Mouse (Mus musculus): ENCODE results near the gene Vmp1.

Vmp1 gene

GRCm38 (mm10) chr11:86604732-86605520 lies 78.7 kb downstream of the Vmp1 start:
- in situ Hi-C loops (cut with MboI, MseI), result no loop called here

GRCm38 (mm10) chr11:86604289-86604688 lies 79.3 kb downstream of the Vmp1 start:
- in situ Hi-C loops (cut with MboI, MseI), result no loop called here

- in situ Hi-C loops (cut with MboI, MseI), result no loop called here
Measured at GRCm38 (mm10) chr11:86603719-86604118, 79.9 kb downstream of the Vmp1 start.

- in situ Hi-C loops (cut with MboI, MseI), result no loop called here
Measured at GRCm38 (mm10) chr11:86602116-86602515, 81.5 kb downstream of the Vmp1 start.

- in situ Hi-C loops (cut with MboI, MseI), result no loop called here
Measured at GRCm38 (mm10) chr11:86600209-86600557, 83.5 kb downstream of the Vmp1 start.

GRCm38 (mm10) chr11:86599378-86600208 lies 84.0 kb downstream of the Vmp1 start:
- in situ Hi-C loops (cut with MboI, MseI), result loop anchor here in 1 of 2 experiments (5.0 to 25.0 kb wide), 2 partner anchors 138 to 1138 kb away; partner anchors contain the start of gene Supt4a

- in situ Hi-C loops (cut with MboI, MseI), result loop anchor here in 1 of 2 experiments (5.0 to 25.0 kb wide), 2 partner anchors 139 to 1139 kb away; partner anchors contain the start of gene Supt4a
Measured at GRCm38 (mm10) chr11:86598572-86598971, 85.1 kb downstream of the Vmp1 start.

- in situ Hi-C loops (cut with MboI, MseI), result loop anchor here in 1 of 2 experiments (5.0 to 25.0 kb wide), 2 partner anchors 139 to 1139 kb away; partner anchors contain the start of gene Supt4a
Measured at GRCm38 (mm10) chr11:86598154-86598553, 85.5 kb downstream of the Vmp1 start.

- in situ Hi-C loops (cut with MboI, MseI), result loop anchor here in 1 of 2 experiments (5.0 to 25.0 kb wide), 2 partner anchors 140 to 1140 kb away; partner anchors contain the start of gene Supt4a
Measured at GRCm38 (mm10) chr11:86596976-86597375, 86.7 kb downstream of the Vmp1 start.

- in situ Hi-C loops (cut with MboI, MseI), result loop anchor here in 1 of 2 experiments (5.0 to 25.0 kb wide), 2 partner anchors 141 to 1141 kb away; partner anchors contain the start of gene Supt4a
Measured at GRCm38 (mm10) chr11:86596187-86596960, 87.3 kb downstream of the Vmp1 start.

- in situ Hi-C loops (cut with MboI, MseI), result loop anchor here in 1 of 2 experiments (5.0 to 25.0 kb wide), 2 partner anchors 142 to 1142 kb away; partner anchors contain the start of gene Supt4a
Measured at GRCm38 (mm10) chr11:86595366-86595765, 88.3 kb downstream of the Vmp1 start.

- in situ Hi-C loops (cut with MboI, MseI), result loop anchor here in 1 of 2 experiments (25.0 kb wide), 1 partner anchor 1143 kb away; the partner anchor contains the start of gene Supt4a
Measured at GRCm38 (mm10) chr11:86594188-86594876, 89.3 kb downstream of the Vmp1 start.

- in situ Hi-C loops (cut with MboI, MseI), result loop anchor here in 1 of 2 experiments (25.0 kb wide), 1 partner anchor 1144 kb away; the partner anchor contains the start of gene Supt4a
Measured at GRCm38 (mm10) chr11:86593443-86593842, 90.2 kb downstream of the Vmp1 start.

- in situ Hi-C loops (cut with MboI, MseI), result loop anchor here in 1 of 2 experiments (25.0 kb wide), 1 partner anchor 1144 kb away; the partner anchor contains the start of gene Supt4a
Measured at GRCm38 (mm10) chr11:86592993-86593392, 90.6 kb downstream of the Vmp1 start.

- in situ Hi-C loops (cut with MboI, MseI), result loop anchor here in 1 of 2 experiments (25.0 kb wide), 1 partner anchor 1145 kb away; the partner anchor contains the start of gene Supt4a
Measured at GRCm38 (mm10) chr11:86591931-86592616, 91.6 kb downstream of the Vmp1 start.

- in situ Hi-C loops (cut with MboI, MseI), result loop anchor here in 1 of 2 experiments (25.0 kb wide), 1 partner anchor 1146 kb away; the partner anchor contains the start of gene Supt4a
Measured at GRCm38 (mm10) chr11:86591301-86591845, 92.3 kb downstream of the Vmp1 start.

- in situ Hi-C loops (cut with MboI, MseI), result loop anchor here in 1 of 2 experiments (25.0 kb wide), 1 partner anchor 1147 kb away; the partner anchor contains the start of gene Supt4a
Measured at GRCm38 (mm10) chr11:86590579-86590978, 93.1 kb downstream of the Vmp1 start.

- in situ Hi-C loops (cut with MboI, MseI), result loop anchor here in 1 of 2 experiments (25.0 kb wide), 1 partner anchor 1147 kb away; the partner anchor contains the start of gene Supt4a
Measured at GRCm38 (mm10) chr11:86590066-86590465, 93.6 kb downstream of the Vmp1 start.
